Mouse (Mus musculus): Measurements from ENCODE around the gene Fcgr1. TPM values are rescaled to one million over a fixed set of nuclear protein-coding genes. Genes with fewer than 3 reads are reported as not detected.

The Fcgr1 gene
- polyA plus RNA-seq, 1 experiment from 2014 or later = 2.4 TPM

Small RNAs within 50 kb of the gene (microRNA-seq; reads per million reads assigned to microRNA genes)
- gene Gm47311 = not detected
- not detected for gene Gm47313

Other genes with a start within 250 kb of the Fcgr1 start
- 39.7 and 51.2 TPM in 2 replicates for gene Vps45, start 235.5 kb downstream of the Fcgr1 start, polyA plus RNA-seq (2016; fragmentation: Nextera tagmentation; extraction: Ambion mirVana)
- 16.2 and 19.1 TPM in 2 replicates for gene Otud7b, start 189.4 kb downstream of the Fcgr1 start, polyA plus RNA-seq (2016; fragmentation: Nextera tagmentation; extraction: Ambion mirVana)
- 13.9 and 16.0 TPM in 2 replicates for gene Mtmr11, start 132.0 kb downstream of the Fcgr1 start, polyA plus RNA-seq (2016; fragmentation: Nextera tagmentation; extraction: Ambion mirVana)
- gene Sf3b4, start 121.6 kb downstream of the Fcgr1 start, polyA plus RNA-seq (2016; fragmentation: Nextera tagmentation; extraction: Ambion mirVana) = 173 and 181 TPM in 2 replicates
- 30.0 and 34.8 TPM in 2 replicates for gene Sv2a, start 112.8 kb downstream of the Fcgr1 start, polyA plus RNA-seq (2016; fragmentation: Nextera tagmentation; extraction: Ambion mirVana)
- 66.9 and 71.6 TPM in 2 replicates for gene Bola1, start 74.3 kb downstream of the Fcgr1 start, polyA plus RNA-seq (2016; fragmentation: Nextera tagmentation; extraction: Ambion mirVana)
- 0.96 and 1.2 TPM in 2 replicates for gene Hist2h2ab, start 74.1 kb downstream of the Fcgr1 start, polyA plus RNA-seq (2016; fragmentation: Nextera tagmentation; extraction: Ambion mirVana)
- gene Hist2h2ac, start 73.1 kb downstream of the Fcgr1 start, polyA plus RNA-seq (2016; fragmentation: Nextera tagmentation; extraction: Ambion mirVana) = 9.0 and 11.6 TPM in 2 replicates
- 10.9 and 11.4 TPM in 2 replicates for gene Hist2h2be, start 72.8 kb downstream of the Fcgr1 start, polyA plus RNA-seq (2016; fragmentation: Nextera tagmentation; extraction: Ambion mirVana)
- 9.8 and 14.7 TPM in 2 replicates for gene Hist2h3c2, start 54.8 kb downstream of the Fcgr1 start, polyA plus RNA-seq (2016; fragmentation: Nextera tagmentation; extraction: Ambion mirVana)
- gene Hist2h2aa2, start 53.7 kb downstream of the Fcgr1 start, polyA plus RNA-seq (2016; fragmentation: Nextera tagmentation; extraction: Ambion mirVana) = 56.2 and 67.7 TPM in 2 replicates
- 27.1 and 35.0 TPM in 2 replicates for gene Hist2h2aa1, start 48.5 kb downstream of the Fcgr1 start, polyA plus RNA-seq (2016; fragmentation: Nextera tagmentation; extraction: Ambion mirVana)
- 1.4 TPM in 1 of 2 replicates, not detected in the other for gene Hist2h3c1, start 47.3 kb downstream of the Fcgr1 start, polyA plus RNA-seq (2016; fragmentation: Nextera tagmentation; extraction: Ambion mirVana)
- gene Hist2h4, start 30.7 kb downstream of the Fcgr1 start, polyA plus RNA-seq (2016; fragmentation: Nextera tagmentation; extraction: Ambion mirVana) = 13.3 and 18.2 TPM in 2 replicates
- 76.0 and 96.2 TPM in 2 replicates for gene Hist2h3b, start 25.3 kb downstream of the Fcgr1 start, polyA plus RNA-seq (2016; fragmentation: Nextera tagmentation; extraction: Ambion mirVana)
- gene Hist2h2bb, start 24.2 kb downstream of the Fcgr1 start, polyA plus RNA-seq (2016; fragmentation: Nextera tagmentation; extraction: Ambion mirVana) = 18.3 and 20.1 TPM in 2 replicates
- 0.26 TPM in 1 of 2 replicates, not detected in the other for gene BC107364, start 158.3 kb upstream of the Fcgr1 start, polyA plus RNA-seq (2016; fragmentation: Nextera tagmentation; extraction: Ambion mirVana)
- gene Hfe2, start 231.2 kb upstream of the Fcgr1 start, polyA plus RNA-seq (2016; fragmentation: Nextera tagmentation; extraction: Ambion mirVana) = 0.89 and 1.0 TPM in 2 replicates

Data from midbrain, embryonic 12.5 days (tissue).